Mouse (Mus musculus) heart, postnatal 10 days (tissue): ENCODE data around the gene Tesc. TPM values are rescaled to one million over a fixed set of nuclear protein-coding genes. Genes with fewer than 3 reads are reported as not detected.
A peak's percentile ranks its signal among the peaks of the same experiment; 100 is the strongest.

ENCODE experiments used
- DNase-seq, 2 experiments: peaks; one replicate each; pipeline ENCODE4 v3.0.0; 2021
- intact Hi-C: fragments of 180-260 bp; cut with DNase I; formaldehyde crosslinking; loops from one replicate; pipeline ENCODE4 v1.15.1; 2025
- total RNA-seq, 2 experiments: library from RNA; stranded (reverse); gene quantifications; 2 replicates each; pipeline ENCODE4 v1.2.3; 2021

Gene Tesc
- total RNA-seq, 2 experiments from 2014 or later: 111 to 112 TPM

DNA sequence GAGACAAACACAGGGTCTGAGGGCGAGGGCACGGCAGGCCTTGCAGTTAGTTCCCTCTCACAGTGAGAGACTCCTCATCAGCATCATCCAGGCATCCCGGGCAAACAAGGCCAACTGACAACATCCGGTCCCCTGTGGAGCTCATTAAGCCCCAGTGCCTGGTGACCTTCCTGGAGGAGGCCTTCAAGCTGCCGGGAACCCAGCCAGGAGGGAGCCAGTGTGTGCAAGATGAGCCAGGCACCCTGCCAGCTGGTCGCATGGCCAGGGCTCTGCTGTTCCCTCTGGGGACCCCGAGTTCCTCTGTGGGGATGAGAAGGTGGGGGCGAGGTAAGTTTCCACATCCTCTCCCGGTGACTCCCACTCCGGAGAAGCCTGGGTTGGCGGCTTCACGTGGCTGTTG is 12.5 kb upstream of the Tesc start:
- intact Hi-C loops: no loop called here
- DNase-seq: peak; percentile 55 to 72

DNA sequence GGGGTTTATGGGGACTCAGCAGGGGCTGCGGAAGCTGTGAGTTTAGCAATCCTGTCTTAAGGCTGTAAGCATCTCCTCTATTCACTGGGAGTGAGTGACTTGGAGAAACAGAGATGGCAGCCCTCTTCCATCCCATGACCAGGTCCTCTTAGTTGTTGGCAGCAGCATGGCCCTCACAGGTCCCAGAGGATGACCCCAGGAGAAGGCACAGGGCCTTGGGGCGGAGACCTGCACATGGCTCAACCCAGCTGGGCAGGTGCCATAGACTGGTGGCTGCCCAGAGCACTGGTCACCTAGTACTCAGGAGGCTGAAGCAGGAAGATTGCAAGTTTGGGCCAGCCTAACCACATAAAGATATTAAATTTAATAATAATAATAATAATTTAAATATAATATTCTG is 11.9 kb upstream of the Tesc start:
- intact Hi-C loops: no loop called here
- no peak for DNase-seq

DNA sequence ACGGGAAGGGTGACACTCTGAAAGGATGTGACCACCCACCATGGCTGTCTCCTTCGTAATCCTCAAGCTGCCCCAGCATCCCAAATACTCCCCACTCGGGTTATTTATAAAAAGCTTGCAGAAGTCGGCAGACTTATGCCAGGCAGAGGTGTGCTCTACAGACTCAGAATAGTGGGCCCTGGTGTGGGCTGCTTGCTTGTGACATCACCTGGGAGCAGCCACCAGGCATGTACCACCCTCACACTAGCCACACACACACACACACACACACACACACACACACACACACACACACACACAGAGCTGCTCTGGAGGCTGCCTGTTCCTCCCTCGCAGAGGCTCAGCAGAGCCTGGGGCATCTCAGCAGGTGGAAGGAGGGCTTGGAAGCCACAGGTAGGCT is 10.0 kb upstream of the Tesc start:
- intact Hi-C loops: no loop called here
- DNase-seq: no peak

DNA sequence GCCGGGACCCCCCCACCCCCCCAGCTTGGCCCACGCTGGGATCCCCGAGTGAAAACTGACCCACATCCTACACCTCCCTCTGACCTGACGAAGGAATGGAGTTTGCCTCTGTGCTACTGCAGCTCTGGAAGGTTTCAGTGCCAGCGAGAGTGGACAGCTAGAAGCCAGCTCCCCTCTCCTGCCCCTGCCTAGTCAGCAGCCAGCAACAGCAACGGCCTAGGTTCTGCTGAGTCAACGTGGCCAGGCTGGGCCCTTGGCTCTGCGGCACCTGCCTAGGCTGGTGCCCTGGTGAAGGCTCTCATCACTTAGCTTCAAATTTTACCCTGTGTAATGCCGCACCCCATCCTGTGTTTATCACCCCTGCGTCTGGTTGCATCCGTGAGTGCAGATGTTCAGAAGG is 7.6 kb upstream of the Tesc start:
- intact Hi-C loops: loop anchor here (5.0 kb wide), 1 partner anchor 47 kb away; no protein-coding TSS in a partner anchor
- DNase-seq: no peak

GRCm38 (mm10) chr5:118023053-118023452 is 4.5 kb upstream of the Tesc start:
- DNase-seq: no peak
- intact Hi-C loops: loop anchor here (5.0 kb wide), 1 partner anchor 44 kb away; no protein-coding TSS in a partner anchor

- intact Hi-C loops: no loop called here
- DNase-seq: no peak
Observed at GRCm38 (mm10) chr5:118025880-118026279, 1.7 kb upstream of the Tesc start.

GRCm38 (mm10) chr5:118026343-118026742 is 1.2 kb upstream of the Tesc start:
- intact Hi-C loops: no loop called here
- no peak for DNase-seq

DNA sequence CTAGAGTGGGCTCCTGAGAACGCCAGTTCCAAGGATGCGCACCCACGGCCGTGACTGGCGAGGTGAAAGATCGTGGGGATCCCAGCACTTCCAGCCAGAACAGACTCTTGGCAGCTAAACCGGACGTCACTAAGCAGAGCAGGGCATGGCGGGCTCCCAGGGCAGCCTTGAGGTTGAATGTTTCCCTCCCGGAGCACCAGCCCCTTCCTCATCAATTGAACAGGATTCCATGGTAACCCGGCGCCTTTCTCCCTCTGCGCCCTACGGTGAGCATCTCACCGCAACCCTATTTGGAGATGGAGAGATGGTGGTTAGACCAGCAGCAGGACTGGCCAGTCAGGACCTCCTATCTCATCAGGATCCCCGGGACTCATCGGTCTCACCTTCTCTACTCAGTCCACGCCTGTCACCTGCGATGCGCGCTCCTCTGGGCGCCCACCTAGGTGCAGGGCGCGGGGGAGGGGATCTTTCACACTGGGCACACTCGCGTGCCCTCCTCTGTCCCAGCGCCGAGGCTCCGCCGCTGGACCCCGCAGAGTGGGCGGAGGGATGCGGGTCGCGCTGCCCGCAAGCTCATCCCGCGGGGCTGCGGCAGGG is 344 bp upstream of the Tesc start:
- intact Hi-C loops: no loop called here
- DNase-seq: no peak

DNA sequence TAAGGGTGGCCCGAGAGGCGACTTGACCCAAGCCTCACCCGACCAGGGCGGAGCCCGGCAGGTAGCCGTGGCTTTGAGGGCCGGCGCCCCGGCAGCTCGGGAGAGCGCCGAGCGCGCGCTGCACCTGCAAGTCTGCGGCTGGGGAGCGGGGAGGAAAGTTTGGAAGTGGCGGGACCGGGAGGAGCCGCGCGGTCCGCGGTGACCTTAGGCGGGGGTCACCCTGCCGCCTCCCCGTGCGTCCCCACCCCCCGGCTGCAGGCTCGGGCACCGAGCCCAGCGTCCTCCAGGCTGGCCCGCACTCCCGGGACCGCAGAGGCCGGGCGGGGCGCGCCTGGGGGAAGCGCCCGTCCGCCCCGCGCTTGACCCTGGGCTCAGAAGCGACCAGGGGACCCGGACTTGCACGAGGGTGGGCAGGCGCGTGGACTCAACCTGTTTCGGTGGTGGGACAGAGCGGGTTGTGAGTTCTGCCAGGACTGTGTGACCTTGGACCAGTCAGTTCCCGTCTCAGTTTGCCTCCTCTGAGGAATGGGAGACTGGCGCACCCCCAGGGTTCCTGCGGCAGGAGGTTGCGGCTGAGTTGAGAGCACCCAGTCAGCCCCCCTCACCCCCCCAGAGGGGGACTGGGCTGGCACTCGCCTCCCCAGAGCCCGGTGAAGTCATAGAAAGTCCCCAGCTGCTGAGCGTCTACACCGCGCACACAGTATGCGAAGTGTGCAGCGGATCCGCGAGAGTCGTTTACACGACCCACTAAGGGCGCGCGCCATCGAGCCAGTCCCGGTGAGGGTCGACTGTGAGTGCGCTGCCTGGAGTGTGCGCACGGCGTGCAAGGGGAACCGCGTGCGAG is 870 bp downstream of the Tesc start:
- intact Hi-C loops: no loop called here
- DNase-seq: peak; percentile 63 to 68

DNA sequence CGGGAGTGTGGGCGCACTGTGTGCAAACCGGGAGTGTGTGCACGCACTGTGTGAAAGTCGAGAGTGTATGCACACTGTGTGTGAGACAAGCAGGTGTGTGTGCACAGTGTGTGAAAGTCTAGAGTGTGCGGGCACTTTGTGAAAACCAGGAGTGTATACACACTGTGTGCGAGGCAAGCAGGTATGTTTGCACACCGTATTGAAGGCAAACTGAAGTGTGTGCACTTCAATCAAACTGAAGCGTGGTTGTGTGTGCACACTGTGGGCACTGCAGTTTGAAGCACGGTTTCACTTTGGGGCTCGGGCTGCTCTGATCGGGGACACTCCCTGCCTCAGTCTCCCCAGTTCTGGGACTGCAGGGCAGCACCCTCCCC is 1.5 kb downstream of the Tesc start:
- no peak for DNase-seq
- intact Hi-C loops: no loop called here

DNA sequence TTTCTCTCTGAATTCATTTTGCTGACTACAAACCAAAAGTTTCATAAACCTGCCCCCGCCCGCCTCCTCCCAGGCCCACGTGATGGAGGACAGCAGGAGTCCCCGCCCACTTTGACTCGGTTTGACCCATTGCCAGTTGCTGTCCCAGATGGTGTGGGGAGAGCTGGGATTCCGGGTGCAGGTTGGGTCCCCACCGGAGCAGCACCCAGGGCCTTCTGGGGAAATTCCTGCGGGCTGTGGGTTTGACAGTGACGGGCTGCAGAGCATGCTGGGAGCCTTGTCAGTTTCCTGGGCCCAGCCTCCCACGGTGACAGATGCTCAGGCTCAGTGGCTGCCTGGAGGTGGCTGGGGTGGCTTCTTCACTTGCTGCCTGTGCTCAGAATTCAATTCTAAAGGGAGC is 1.9 kb downstream of the Tesc start:
- DNase-seq: no peak
- intact Hi-C loops: no loop called here

- intact Hi-C loops: no loop called here
- no peak for DNase-seq
Observed at GRCm38 (mm10) chr5:118030022-118030675, 2.6 kb downstream of the Tesc start.

- intact Hi-C loops: no loop called here
- DNase-seq: no peak
Observed at GRCm38 (mm10) chr5:118031059-118031458, 3.5 kb downstream of the Tesc start.

DNA sequence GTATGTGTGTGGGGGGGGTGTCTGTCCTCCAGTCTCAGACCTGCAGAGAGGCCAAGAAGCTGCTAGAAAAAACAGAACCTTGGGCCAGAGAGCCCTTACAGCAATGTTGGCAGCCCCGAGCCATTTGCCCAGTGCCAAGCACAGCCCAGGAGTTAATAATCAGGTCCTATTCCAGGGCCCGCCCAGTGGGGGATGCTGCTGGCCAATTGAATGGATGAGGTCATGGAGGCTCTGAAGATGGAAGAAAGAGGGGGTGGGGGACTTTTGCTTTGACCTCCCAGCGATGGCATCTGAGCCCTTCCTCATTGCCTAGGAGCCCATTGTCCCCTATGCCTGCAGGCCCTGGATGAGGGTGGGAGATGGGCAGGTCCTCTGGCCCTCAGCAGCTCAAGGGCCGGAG is 4.0 kb downstream of the Tesc start:
- no peak for DNase-seq
- intact Hi-C loops: no loop called here

DNA sequence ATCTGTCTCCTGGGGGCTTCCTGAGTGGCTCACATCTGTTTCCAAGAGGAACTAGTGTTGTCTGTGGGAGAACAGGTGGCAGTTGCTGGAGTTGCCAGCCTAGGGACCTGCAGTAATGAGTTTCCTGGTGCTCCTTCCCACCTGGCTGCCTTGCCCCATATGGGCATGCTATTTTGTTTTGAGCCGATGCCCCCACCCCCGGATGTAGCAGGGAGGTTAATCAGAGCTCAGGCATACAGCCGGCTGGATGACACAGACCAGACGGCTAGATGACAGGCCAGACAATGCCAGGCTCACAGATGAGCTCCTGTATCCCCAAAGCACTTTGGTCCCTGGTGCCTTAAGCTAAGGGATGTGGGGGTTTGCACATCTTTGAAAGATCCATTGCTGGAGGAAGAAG is 5.8 kb downstream of the Tesc start:
- intact Hi-C loops: no loop called here

DNA sequence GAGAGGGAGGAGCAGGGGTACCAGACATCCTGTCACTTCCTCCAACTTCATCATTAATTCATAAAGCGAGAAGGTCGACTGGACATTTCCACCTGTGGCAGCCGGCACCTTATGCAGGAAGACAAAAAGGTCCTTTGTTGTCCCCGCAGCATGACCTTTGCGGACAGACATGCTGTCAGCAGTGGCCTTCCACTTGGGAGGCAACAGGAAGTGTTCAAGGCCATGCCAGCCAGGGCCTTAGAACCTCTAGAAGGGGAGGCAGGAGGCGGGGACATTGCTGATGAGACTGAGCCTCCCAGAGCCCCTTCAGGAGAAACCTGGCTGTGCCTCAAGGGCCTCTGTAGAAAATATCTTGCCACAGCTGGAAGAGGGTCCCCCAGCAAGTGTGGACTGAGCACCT is 6.2 kb downstream of the Tesc start:
- intact Hi-C loops: no loop called here
- no peak for DNase-seq

More for the DNA sequence above, 5.8 kb downstream of the Tesc start:
- no peak for DNase-seq

- no peak for DNase-seq
- intact Hi-C loops: no loop called here
Observed at GRCm38 (mm10) chr5:118034632-118035031, 7.1 kb downstream of the Tesc start.

- intact Hi-C loops: no loop called here
- DNase-seq: no peak
Observed at GRCm38 (mm10) chr5:118035786-118036185, 8.2 kb downstream of the Tesc start.

- no peak for DNase-seq
Observed at GRCm38 (mm10) chr5:118036888-118037797, 9.6 kb downstream of the Tesc start.

GRCm38 (mm10) chr5:118037798-118038484 is 10.4 kb downstream of the Tesc start:
- intact Hi-C loops: no loop called here
- peak; percentile 63 to 68 for DNase-seq

More at GRCm38 (mm10) chr5:118036888-118037797, 9.6 kb downstream of the Tesc start:
- intact Hi-C loops: no loop called here
